ENCODE assay signal across 19 mouse cellular contexts in the genomic region with DNA sequence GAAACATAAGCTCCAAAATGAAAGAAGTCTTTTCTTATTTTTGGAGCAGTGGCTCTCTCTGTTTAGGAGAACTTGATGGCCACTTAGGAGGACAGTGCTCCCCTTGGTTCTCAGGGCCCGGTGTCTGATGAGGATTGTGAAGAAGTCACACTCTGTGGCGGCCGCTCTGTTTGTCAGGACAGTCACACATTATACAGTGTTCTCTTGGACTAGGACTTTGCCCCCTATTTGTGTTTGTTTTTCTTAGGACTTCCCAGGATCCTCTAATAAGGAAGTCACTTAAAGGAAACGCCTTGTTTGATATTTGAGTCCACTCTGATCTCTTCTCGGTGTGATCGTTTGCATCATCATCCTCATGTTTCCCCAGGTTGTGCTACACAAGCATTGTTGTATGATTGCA. TPM values are rescaled to one million over a fixed set of nuclear protein-coding genes. Genes with fewer than 3 reads are reported as not detected.
DNase-seq lines count a peak whose midpoint lies in the region; ATAC-seq lines count a peak whose summit lies in the region.
"Had no signal": no experiment of that assay in that cellular context is flagged by ENCODE, and none has a peak within 500 bp of the region (broad histone marks: within the 10 kb centered on the region; RNA-seq: fewer than 3 reads in every experiment).

No protein-coding gene starts in this region.

- no peaks in the 10 kb centered on the region for H3K27me3 ChIP-seq in liver, embryonic 15.5 days
- H3K27me3 ChIP-seq in midbrain, embryonic 11.5 days (ENCODE audit: control insufficient read depth, insufficient read depth, low read length), result no peaks in the 10 kb centered on the region
- no peaks in the 10 kb centered on the region for H3K27me3 ChIP-seq in hindbrain, embryonic 14.5 days (ENCODE audit: control insufficient read depth, insufficient read depth, low read length)
- no peaks in the 10 kb centered on the region for H3K27me3 ChIP-seq in heart, embryonic 10.5 days (ENCODE audit: insufficient read depth, poor library complexity, severe bottlenecking)
- H3K27me3 ChIP-seq: limb, embryonic 15.5 days; midbrain, embryonic 12.5 days had no signal

- H3K9ac ChIP-seq in liver, embryonic 15.5 days, result no peak overlapping the region
- no peak overlapping the region for H3K9ac ChIP-seq in midbrain, embryonic 11.5 days (ENCODE audit: low read length)
- H3K9ac ChIP-seq in hindbrain, embryonic 14.5 days, result no peak overlapping the region
- H3K9ac ChIP-seq: limb, embryonic 15.5 days; midbrain, embryonic 12.5 days had no signal

- H3K36me3 ChIP-seq in liver, embryonic 15.5 days (replicated peaks), result peaks cover 10% of the 10 kb centered on the region
- H3K36me3 ChIP-seq in midbrain, embryonic 11.5 days (ENCODE audit: control insufficient read depth, insufficient read depth, low read length), result no peaks in the 10 kb centered on the region
- H3K36me3 ChIP-seq in hindbrain, embryonic 14.5 days (replicated peaks; ENCODE audit: control insufficient read depth, insufficient read depth), result peaks cover 14% of the 10 kb centered on the region
- H3K36me3 ChIP-seq in heart, embryonic 10.5 days, result peaks cover 22% of the 10 kb centered on the region

- H3K4me3 ChIP-seq in liver, embryonic 15.5 days (replicated peaks), result no peak overlapping the region
- H3K4me3 ChIP-seq in midbrain, embryonic 11.5 days (ENCODE audit: low read depth, low read length), result no peak overlapping the region
- H3K4me3 ChIP-seq in hindbrain, embryonic 14.5 days (replicated peaks; ENCODE audit: low read length), result no peak overlapping the region
- no peak overlapping the region for H3K4me3 ChIP-seq in heart, embryonic 10.5 days
- H3K4me3 ChIP-seq: left cerebral cortex, adult 2 months; limb, embryonic 15.5 days; midbrain, embryonic 12.5 days had no signal

- no peak for DNase-seq in liver
- peak; percentile 51 to 64 for DNase-seq in kidney, adult 8-10 months
- peak; percentile 65 to 75 for DNase-seq in kidney, postnatal 36 days
- peak; percentile 50 for DNase-seq in yolk sac, embryonic 10.5 days (ENCODE audit: low spot score)
- no peak for DNase-seq in midbrain, embryonic 11.5 days (ENCODE audit: low spot score, missing footprints)
- DNase-seq in hindbrain, embryonic 14.5 days (ENCODE audit: low spot score), result no peak
- DNase-seq in heart, embryonic 10.5 days (ENCODE audit: low spot score), result no peak
- DNase-seq: adrenal gland, postnatal 10 days; cerebellum, adult 2 months; cerebellum, postnatal 36 days; left cerebral cortex, postnatal 4 days; lung, postnatal 4 days had no signal

- 70% methylated on average over 6 of the region's 6 CpGs for WGBS in liver, embryonic 15.5 days (ENCODE audit: insufficient replicate concordance)
- WGBS in midbrain, embryonic 11.5 days, result 83% methylated on average over 6 of the region's 6 CpGs
- WGBS in hindbrain, embryonic 14.5 days, result 82% methylated on average over 6 of the region's 6 CpGs
- 90% methylated on average over 6 of the region's 6 CpGs for WGBS in heart, embryonic 10.5 days

- 0 out of 2 replicates have a peak, but pooled peaks cover 6% of the 10 kb centered on the region for H3K4me1 ChIP-seq in liver, embryonic 15.5 days (replicated peaks)
- no peaks in the 10 kb centered on the region for H3K4me1 ChIP-seq in midbrain, embryonic 11.5 days (ENCODE audit: control insufficient read depth, insufficient read depth, low read length)
- H3K4me1 ChIP-seq in hindbrain, embryonic 14.5 days (replicated peaks; ENCODE audit: control insufficient read depth, insufficient read depth, low read length), result no peaks in the 10 kb centered on the region
- no peaks in the 10 kb centered on the region for H3K4me1 ChIP-seq in heart, embryonic 10.5 days
- H3K4me1 ChIP-seq: limb, embryonic 15.5 days; midbrain, embryonic 12.5 days had no signal

- no peak overlapping the region for H3K27ac ChIP-seq in liver, embryonic 15.5 days (replicated peaks)
- no peak overlapping the region for H3K27ac ChIP-seq in midbrain, embryonic 11.5 days (ENCODE audit: low read depth, low read length)
- no peak overlapping the region for H3K27ac ChIP-seq in hindbrain, embryonic 14.5 days
- no peak overlapping the region for H3K27ac ChIP-seq in heart, embryonic 10.5 days
- H3K27ac ChIP-seq: left cerebral cortex, adult 2 months; limb, embryonic 15.5 days; midbrain, embryonic 12.5 days had no signal

- ATAC-seq in liver, embryonic 15.5 days (ENCODE audit: insufficient read depth), result peak; percentile 42; the same call in 1 of the 2 replicates
- ATAC-seq in midbrain, embryonic 11.5 days (ENCODE audit: low FRiP score), result no peak
- no peak for ATAC-seq in hindbrain, embryonic 14.5 days (ENCODE audit: low FRiP score)
- ATAC-seq: forebrain, embryonic 14.5 days; hindbrain, embryonic 16.5 days had no signal

- H3K9me3 ChIP-seq in liver, embryonic 15.5 days (replicated peaks), result no peaks in the 10 kb centered on the region
- no peaks in the 10 kb centered on the region for H3K9me3 ChIP-seq in midbrain, embryonic 11.5 days (ENCODE audit: control insufficient read depth, low read length)
- no peaks in the 10 kb centered on the region for H3K9me3 ChIP-seq in hindbrain, embryonic 14.5 days (ENCODE audit: control insufficient read depth, low read length)
- no peaks in the 10 kb centered on the region for H3K9me3 ChIP-seq in heart, embryonic 10.5 days
- H3K9me3 ChIP-seq: limb, embryonic 15.5 days; midbrain, embryonic 12.5 days had no signal

- no peak overlapping the region; the same call in 1 of the 2 replicates for H3K4me2 ChIP-seq in liver, embryonic 15.5 days
- H3K4me2 ChIP-seq in midbrain, embryonic 11.5 days, result no peak overlapping the region
- H3K4me2 ChIP-seq in hindbrain, embryonic 14.5 days (replicated peaks), result no peak overlapping the region
- H3K4me2 ChIP-seq: heart, embryonic 11.5 days; limb, embryonic 15.5 days; midbrain, embryonic 12.5 days had no signal

RNA-seq across cellular contexts. Expression of a gene that starts 7.6 kb away (rescaled TPM):
- polyA plus RNA-seq in liver, embryonic 15.5 days (2015; fragmentation: Nextera tagmentation; extraction: Ambion mirVana), result 6.7 and 8.3 TPM in 2 replicates
- 18.0 and 19.9 TPM in 2 replicates for polyA plus RNA-seq in midbrain, embryonic 11.5 days (2014; fragmentation: Nextera tagmentation; extraction: Ambion mirVana)
- 16.7 and 19.1 TPM in 2 replicates for polyA plus RNA-seq in hindbrain, embryonic 14.5 days (2014; fragmentation: Nextera tagmentation; extraction: Ambion mirVana)
- 12.9 and 17.4 TPM in 2 replicates for polyA plus RNA-seq in heart, embryonic 10.5 days (2016; fragmentation: Nextera tagmentation; extraction: Ambion mirVana)

RNA-seq across cellular contexts. Expression of a gene that starts 7.9 kb away (rescaled TPM):
- 13.4 and 14.1 TPM in 2 replicates for polyA plus RNA-seq in liver, embryonic 15.5 days (2015; fragmentation: Nextera tagmentation; extraction: Ambion mirVana)
- polyA plus RNA-seq in midbrain, embryonic 11.5 days (2014; fragmentation: Nextera tagmentation; extraction: Ambion mirVana), result 32.5 and 34.0 TPM in 2 replicates
- polyA plus RNA-seq in hindbrain, embryonic 14.5 days (2014; fragmentation: Nextera tagmentation; extraction: Ambion mirVana), result 36.7 and 43.4 TPM in 2 replicates
- polyA plus RNA-seq in heart, embryonic 10.5 days (2016; fragmentation: Nextera tagmentation; extraction: Ambion mirVana), result 20.5 and 22.3 TPM in 2 replicates

RNA-seq across cellular contexts. Expression of a gene that starts 11.7 kb away (rescaled TPM):
- polyA plus RNA-seq in liver, embryonic 15.5 days (2015; fragmentation: Nextera tagmentation; extraction: Ambion mirVana), result 5.2 and 6.1 TPM in 2 replicates
- 17.9 and 19.1 TPM in 2 replicates for polyA plus RNA-seq in midbrain, embryonic 11.5 days (2014; fragmentation: Nextera tagmentation; extraction: Ambion mirVana)
- 20.8 and 22.2 TPM in 2 replicates for polyA plus RNA-seq in hindbrain, embryonic 14.5 days (2014; fragmentation: Nextera tagmentation; extraction: Ambion mirVana)
- 16.1 and 17.4 TPM in 2 replicates for polyA plus RNA-seq in heart, embryonic 10.5 days (2016; fragmentation: Nextera tagmentation; extraction: Ambion mirVana)

Comparison
In these comparisons a context has a peak if more than half of its experiments do, and no peak if none do; other contexts are left out.
1. DNase-seq: peak in kidney, adult 8-10 months (2 of 2), kidney, postnatal 36 days (2 of 2) and yolk sac, embryonic 10.5 days (single experiment); none in liver (single experiment), midbrain, embryonic 11.5 days (single experiment), hindbrain, embryonic 14.5 days (single experiment) and heart, embryonic 10.5 days (single experiment).